Mouse (Mus musculus): ENCODE results near the gene Mylip. TPM values are rescaled to one million over a fixed set of nuclear protein-coding genes. Genes with fewer than 3 reads are reported as not detected.

Mylip gene
- polyA plus RNA-seq, 2 experiments = 3.3 to 8.2 TPM

GRCm38 (mm10) chr13:45371673-45372072 lies 17.9 kb upstream of the Mylip start:
- H3K9ac ChIP-seq (replicated peaks) = no peak overlapping the region
- no peaks in the 10 kb centered on the region; the same call in 1 of the 2 replicates for H3K27me3 ChIP-seq (ENCODE audit: control insufficient read depth, insufficient read depth, low read length)
- ATAC-seq (ENCODE audit: insufficient read depth) (no peak), DNase-seq (ENCODE audit: low read depth in 3 of 3, low spot score in 3 of 3) (no peak)
- H3K4me3 ChIP-seq (ENCODE audit: insufficient read depth in 1 of 2, low read depth in 2 of 2, low read length in 2 of 2) = no peak overlapping the region
- TF ChIP-seq EP300 (IDR thresholded peaks at IDR 0.05; ENCODE audit: low read depth) (no peak), CTCF (IDR thresholded peaks at IDR 0.05; ENCODE audit: low read depth) (no peak)
- no peaks in the 10 kb centered on the region for H3K36me3 ChIP-seq (replicated peaks; ENCODE audit: control insufficient read depth, insufficient read depth, low read depth)
- no peaks in the 10 kb centered on the region for H3K4me1 ChIP-seq (replicated peaks; ENCODE audit: control insufficient read depth in 2 of 2, insufficient read depth in 2 of 2, low read length in 1 of 2)
- H3K27ac ChIP-seq = no peak overlapping the region
- 29% methylated on average over 2 of the region's 2 CpGs for WGBS (ENCODE audit: insufficient replicate concordance)
- H3K9me3 ChIP-seq (ENCODE audit: control insufficient read depth, low read length) = no peaks in the 10 kb centered on the region
- H3K4me2 ChIP-seq (ENCODE audit: low read depth) = no peak overlapping the region

DNA sequence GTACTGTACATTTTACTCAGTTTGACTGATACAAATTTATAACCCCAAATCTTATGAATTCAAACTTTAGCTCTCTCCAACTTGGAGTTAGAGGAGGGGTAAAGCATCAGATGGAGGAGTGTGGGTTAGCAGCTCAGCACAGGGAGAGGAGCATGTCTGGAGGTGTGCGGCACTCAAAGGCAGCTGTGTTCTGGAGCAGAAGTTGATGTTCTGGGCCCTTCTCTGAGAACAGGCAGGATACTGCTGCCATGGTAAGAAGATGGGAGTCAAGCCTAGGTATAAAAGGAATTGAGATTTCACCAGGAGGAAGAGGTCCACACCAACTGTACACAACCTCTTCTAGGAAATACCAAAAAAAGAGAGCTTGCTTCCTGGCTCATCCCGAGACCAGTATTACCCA lies 17.1 kb upstream of the Mylip start:
- Histone ChIP-seq H3K4me1 (replicated peaks; ENCODE audit: control insufficient read depth in 2 of 2, insufficient read depth in 2 of 2, low read length in 1 of 2) (no peaks in the 10 kb centered on the region), H3K27me3 (ENCODE audit: control insufficient read depth, insufficient read depth, low read length) (no peaks in the 10 kb centered on the region; the same call in 1 of the 2 replicates), H3K9me3 (ENCODE audit: control insufficient read depth, low read length) (no peaks in the 10 kb centered on the region), H3K4me2 (ENCODE audit: low read depth) (no peak overlapping the region), H3K9ac (replicated peaks) (no peak overlapping the region), H3K36me3 (replicated peaks; ENCODE audit: control insufficient read depth, insufficient read depth, low read depth) (no peaks in the 10 kb centered on the region), H3K27ac (no peak overlapping the region), H3K4me3 (ENCODE audit: insufficient read depth in 1 of 2, low read depth in 2 of 2, low read length in 2 of 2) (no peak overlapping the region)
- 46% methylated on average over 2 of the region's 2 CpGs for WGBS (ENCODE audit: insufficient replicate concordance)
- no peak for ATAC-seq (ENCODE audit: insufficient read depth)
- DNase-seq (ENCODE audit: low read depth in 3 of 3, low spot score in 3 of 3) = no peak
- TF ChIP-seq CTCF (IDR thresholded peaks at IDR 0.05; ENCODE audit: low read depth) (no peak), EP300 (IDR thresholded peaks at IDR 0.05; ENCODE audit: low read depth) (no peak)

DNA sequence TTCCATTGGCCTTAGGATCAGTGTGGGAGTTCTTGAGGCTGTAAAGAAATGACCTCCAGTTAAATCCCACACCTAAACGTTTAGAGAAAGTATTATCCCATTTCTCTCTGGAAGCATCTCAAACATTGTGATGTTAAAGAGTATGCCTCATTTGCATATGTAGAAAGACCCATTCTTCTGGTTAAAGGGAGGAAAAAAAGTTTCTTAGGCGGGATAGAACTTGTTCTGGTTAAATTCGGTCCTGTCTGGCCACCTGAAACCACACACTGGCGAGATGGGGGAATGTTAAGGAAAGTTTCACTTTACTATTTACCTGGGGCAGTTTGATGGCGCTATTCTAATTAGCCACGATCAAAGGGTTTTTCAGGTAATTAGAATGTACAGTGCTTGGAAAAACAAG lies 14.7 kb upstream of the Mylip start:
- ATAC-seq (ENCODE audit: insufficient read depth) = no peak
- WGBS (ENCODE audit: insufficient replicate concordance) = 40% methylated on average over 6 of the region's 6 CpGs
- Histone ChIP-seq H3K4me1 (replicated peaks; ENCODE audit: control insufficient read depth in 2 of 2, insufficient read depth in 2 of 2, low read length in 1 of 2) (no peaks in the 10 kb centered on the region), H3K9me3 (ENCODE audit: control insufficient read depth, low read length) (no peaks in the 10 kb centered on the region), H3K4me2 (ENCODE audit: low read depth) (no peak overlapping the region), H3K4me3 (ENCODE audit: insufficient read depth in 1 of 2, low read depth in 2 of 2, low read length in 2 of 2) (no peak overlapping the region), H3K9ac (replicated peaks) (no peak overlapping the region), H3K36me3 (replicated peaks; ENCODE audit: control insufficient read depth, insufficient read depth, low read depth) (no peaks in the 10 kb centered on the region), H3K27me3 (ENCODE audit: control insufficient read depth, insufficient read depth, low read length) (no peaks in the 10 kb centered on the region; the same call in 1 of the 2 replicates), H3K27ac (no peak overlapping the region)
- TF ChIP-seq CTCF (IDR thresholded peaks at IDR 0.05; ENCODE audit: low read depth) (no peak), EP300 (IDR thresholded peaks at IDR 0.05; ENCODE audit: low read depth) (no peak)
- DNase-seq (ENCODE audit: low read depth in 3 of 3, low spot score in 3 of 3) = no peak

DNA sequence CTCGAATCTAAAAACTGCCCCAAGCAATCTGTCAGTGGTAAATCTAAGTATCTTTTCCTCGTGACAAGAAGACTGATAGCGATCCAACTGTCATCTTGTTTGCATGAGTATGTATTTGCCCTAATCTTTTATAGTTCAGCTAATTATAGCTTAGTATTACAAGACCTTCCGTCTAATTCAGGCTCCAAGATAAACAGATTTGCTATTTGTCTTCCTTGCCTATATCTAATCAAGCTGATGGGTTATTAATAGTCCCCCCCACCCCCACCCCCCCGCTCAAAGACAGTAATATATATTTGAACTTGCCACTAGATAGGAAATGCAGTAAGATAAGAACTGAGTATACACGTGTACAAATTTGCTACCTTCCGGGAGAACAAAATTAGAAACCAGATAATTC lies 7.3 kb upstream of the Mylip start:
- DNase-seq (ENCODE audit: low read depth in 3 of 3, low spot score in 3 of 3) (no peak), ATAC-seq (ENCODE audit: insufficient read depth) (no peak)
- no peak overlapping the region for H3K4me3 ChIP-seq (ENCODE audit: insufficient read depth in 1 of 2, low read depth in 2 of 2, low read length in 2 of 2)
- WGBS (ENCODE audit: insufficient replicate concordance) = 30% methylated on average over 7 of the region's 7 CpGs
- no peaks in the 10 kb centered on the region for H3K36me3 ChIP-seq (replicated peaks; ENCODE audit: control insufficient read depth, insufficient read depth, low read depth)
- H3K27ac ChIP-seq = no peak overlapping the region
- no peak overlapping the region for H3K4me2 ChIP-seq (ENCODE audit: low read depth)
- H3K4me1 ChIP-seq (replicated peaks; ENCODE audit: control insufficient read depth in 2 of 2, insufficient read depth in 2 of 2, low read length in 1 of 2) = peaks cover 4 to 11% of the 10 kb centered on the region in 2 experiments
- H3K9ac ChIP-seq (replicated peaks) = no peak overlapping the region
- no peaks in the 10 kb centered on the region for H3K9me3 ChIP-seq (ENCODE audit: control insufficient read depth, low read length)
- no peaks in the 10 kb centered on the region; the same call in 1 of the 2 replicates for H3K27me3 ChIP-seq (ENCODE audit: control insufficient read depth, insufficient read depth, low read length)
- TF ChIP-seq CTCF (IDR thresholded peaks at IDR 0.05; ENCODE audit: low read depth) (no peak), EP300 (IDR thresholded peaks at IDR 0.05; ENCODE audit: low read depth) (no peak)

DNA sequence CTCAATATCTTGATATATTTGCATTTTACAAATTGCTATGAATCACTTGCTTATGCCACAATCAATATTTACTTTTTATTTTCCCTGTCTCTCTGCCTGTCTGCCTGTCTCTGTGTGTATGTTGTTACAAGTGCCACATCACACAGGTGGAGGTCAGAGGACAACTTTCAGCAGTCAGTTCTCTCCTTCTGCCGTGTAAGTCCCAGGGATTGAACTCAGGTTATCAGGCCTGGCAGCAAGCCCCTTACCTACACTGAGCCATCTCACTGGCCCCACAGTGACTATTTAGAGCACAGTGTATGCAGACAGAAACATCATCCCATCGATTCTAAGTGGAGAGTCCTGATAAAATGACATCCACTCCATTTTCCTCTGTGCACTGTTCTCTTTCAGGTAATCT lies 4.9 kb upstream of the Mylip start:
- TF ChIP-seq CTCF (IDR thresholded peaks at IDR 0.05; ENCODE audit: low read depth) (no peak), EP300 (IDR thresholded peaks at IDR 0.05; ENCODE audit: low read depth) (no peak)
- no peaks in the 10 kb centered on the region for H3K9me3 ChIP-seq (ENCODE audit: control insufficient read depth, low read length)
- H3K4me2 ChIP-seq (ENCODE audit: low read depth) = no peak overlapping the region
- no peaks in the 10 kb centered on the region for H3K36me3 ChIP-seq (replicated peaks; ENCODE audit: control insufficient read depth, insufficient read depth, low read depth)
- no peaks in the 10 kb centered on the region; the same call in 1 of the 2 replicates for H3K27me3 ChIP-seq (ENCODE audit: control insufficient read depth, insufficient read depth, low read length)
- ATAC-seq (ENCODE audit: insufficient read depth) = no peak
- no peak for DNase-seq (ENCODE audit: low read depth in 3 of 3, low spot score in 3 of 3)
- H3K4me1 ChIP-seq (replicated peaks; ENCODE audit: control insufficient read depth in 2 of 2, insufficient read depth in 2 of 2, low read length in 1 of 2) = peaks cover 12 to 22% of the 10 kb centered on the region in 2 experiments
- H3K4me3 ChIP-seq (ENCODE audit: insufficient read depth in 1 of 2, low read depth in 2 of 2, low read length in 2 of 2) = no peak overlapping the region
- H3K27ac ChIP-seq = no peak overlapping the region
- H3K9ac ChIP-seq (replicated peaks) = no peak overlapping the region
- WGBS (ENCODE audit: insufficient replicate concordance) = 70% methylated on average over 2 of the region's 2 CpGs

Data from liver, embryonic 14.5 days (tissue).